Mouse (Mus musculus): Measurements from ENCODE around the gene Ypel3. TPM values are rescaled to one million over a fixed set of nuclear protein-coding genes. Genes with fewer than 3 reads are reported as not detected.

Ypel3 gene
- polyA plus RNA-seq, 1 experiment from 2014 or later = 77.3 TPM

DNA sequence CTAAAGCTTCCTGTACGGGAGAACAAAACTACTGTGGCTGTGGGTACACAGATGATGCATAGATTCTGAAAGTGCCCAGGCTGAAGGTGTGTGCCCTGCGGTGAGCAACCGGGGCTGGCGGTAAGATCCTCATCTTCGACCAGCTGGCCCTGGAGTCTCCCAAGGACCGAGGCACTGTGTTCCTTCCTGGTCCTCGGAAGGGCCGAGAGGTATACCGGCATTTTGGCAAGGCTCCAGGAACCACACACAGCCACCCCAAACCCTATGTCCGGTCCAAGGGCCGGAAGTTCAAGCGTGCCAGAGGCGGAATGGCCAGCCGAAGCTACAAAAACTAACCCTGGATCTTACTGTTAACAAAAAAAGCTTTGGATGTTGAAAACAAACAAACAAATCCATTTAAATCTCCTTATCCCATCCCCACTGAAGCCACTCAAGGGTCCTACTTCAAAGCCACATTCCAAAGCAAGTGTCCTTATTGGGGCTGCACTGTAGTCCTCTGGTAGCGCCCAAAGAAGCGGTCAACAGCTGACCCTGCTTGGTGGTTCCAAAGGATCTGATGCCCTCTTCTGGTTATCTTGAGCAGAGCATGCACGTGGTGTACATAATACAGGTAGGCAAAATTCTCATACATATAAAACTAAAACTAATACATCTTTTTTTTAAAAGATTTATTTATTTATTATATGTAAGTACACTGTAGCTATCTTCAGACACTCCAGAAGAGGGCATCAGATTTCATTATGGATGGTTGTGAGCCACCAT lies 27.0 kb upstream of the Ypel3 start:
- Histone ChIP-seq H3K9ac (no peak overlapping the region), H3K4me2 (no peak overlapping the region), H3K4me3 (replicated peaks) (no peak overlapping the region), H3K27ac (no peak overlapping the region), H3K9me3 (replicated peaks) (no peaks in the 10 kb centered on the region), H3K36me3 (no peaks in the 10 kb centered on the region), H3K4me1 (replicated peaks) (peaks cover 21% of the 10 kb centered on the region), H3K27me3 (no peaks in the 10 kb centered on the region)
- no peak for DNase-seq
- 86% methylated on average over 17 of the region's 17 CpGs for WGBS (ENCODE audit: insufficient replicate concordance)
- ATAC-seq (ENCODE audit: low read depth) = no peak

DNA sequence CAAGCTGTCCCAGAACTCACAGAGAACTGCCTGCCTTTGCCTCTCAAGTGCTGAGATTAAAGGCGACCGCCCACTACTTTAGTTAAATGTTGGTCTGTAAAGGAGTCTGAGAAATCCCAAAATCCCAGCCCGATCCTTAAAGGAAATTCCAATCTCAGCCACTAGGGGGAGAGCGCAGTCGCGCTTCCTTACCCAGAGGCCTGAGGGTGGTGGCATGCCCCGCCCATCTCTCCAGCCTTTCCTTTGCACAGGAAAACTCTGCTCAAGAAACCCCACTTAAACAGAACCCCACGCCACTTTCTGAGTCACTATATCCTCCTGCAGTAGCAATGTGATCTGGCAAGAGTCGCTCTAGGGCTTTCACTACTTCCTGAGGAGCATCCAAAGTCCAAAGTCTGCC lies 21.9 kb upstream of the Ypel3 start:
- H3K4me2 ChIP-seq = peak overlapping the region; percentile 24
- no peak overlapping the region for H3K27ac ChIP-seq
- no peaks in the 10 kb centered on the region for H3K36me3 ChIP-seq
- 2% methylated on average over 9 of the region's 9 CpGs for WGBS (ENCODE audit: insufficient replicate concordance)
- no peaks in the 10 kb centered on the region for H3K9me3 ChIP-seq (replicated peaks)
- peak; percentile 69 for DNase-seq
- H3K4me3 ChIP-seq (replicated peaks) = no peak overlapping the region
- H3K27me3 ChIP-seq = no peaks in the 10 kb centered on the region
- peaks cover 13% of the 10 kb centered on the region for H3K4me1 ChIP-seq (replicated peaks)
- ATAC-seq (ENCODE audit: low read depth) = peak; percentile 47
- H3K9ac ChIP-seq = peak overlapping the region; percentile 1; the same call in 1 of the 2 replicates

DNA sequence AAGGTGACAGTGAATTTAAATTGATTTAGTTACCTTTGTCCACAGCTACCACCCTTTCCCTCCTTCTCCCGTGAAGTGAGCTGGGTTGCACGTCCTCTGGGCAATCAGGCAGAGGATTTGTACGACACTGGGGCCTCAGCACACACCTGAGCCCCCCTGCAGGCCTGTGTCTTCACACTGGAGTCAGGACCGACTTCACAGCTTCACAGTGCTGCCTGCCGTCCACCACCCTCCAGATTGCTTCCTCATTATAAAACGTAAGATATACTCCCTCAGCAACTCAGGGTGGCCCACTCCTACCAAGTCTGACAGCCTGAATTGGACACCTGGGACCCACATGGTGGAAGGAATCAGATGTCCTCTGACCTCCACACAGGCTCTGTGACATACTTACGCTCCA lies 18.2 kb upstream of the Ypel3 start:
- WGBS (ENCODE audit: insufficient replicate concordance) = 61% methylated on average over 7 of the region's 7 CpGs
- Histone ChIP-seq H3K9ac (peak overlapping the region; percentile 26), H3K9me3 (replicated peaks) (no peaks in the 10 kb centered on the region), H3K4me3 (replicated peaks) (no peak overlapping the region), H3K4me1 (replicated peaks) (peaks cover 49% of the 10 kb centered on the region), H3K27ac (no peak overlapping the region; the same call in 1 of the 2 replicates), H3K36me3 (peaks cover 6% of the 10 kb centered on the region), H3K4me2 (no peak overlapping the region), H3K27me3 (no peaks in the 10 kb centered on the region)
- ATAC-seq (ENCODE audit: low read depth) (no peak), DNase-seq (no peak)

DNA sequence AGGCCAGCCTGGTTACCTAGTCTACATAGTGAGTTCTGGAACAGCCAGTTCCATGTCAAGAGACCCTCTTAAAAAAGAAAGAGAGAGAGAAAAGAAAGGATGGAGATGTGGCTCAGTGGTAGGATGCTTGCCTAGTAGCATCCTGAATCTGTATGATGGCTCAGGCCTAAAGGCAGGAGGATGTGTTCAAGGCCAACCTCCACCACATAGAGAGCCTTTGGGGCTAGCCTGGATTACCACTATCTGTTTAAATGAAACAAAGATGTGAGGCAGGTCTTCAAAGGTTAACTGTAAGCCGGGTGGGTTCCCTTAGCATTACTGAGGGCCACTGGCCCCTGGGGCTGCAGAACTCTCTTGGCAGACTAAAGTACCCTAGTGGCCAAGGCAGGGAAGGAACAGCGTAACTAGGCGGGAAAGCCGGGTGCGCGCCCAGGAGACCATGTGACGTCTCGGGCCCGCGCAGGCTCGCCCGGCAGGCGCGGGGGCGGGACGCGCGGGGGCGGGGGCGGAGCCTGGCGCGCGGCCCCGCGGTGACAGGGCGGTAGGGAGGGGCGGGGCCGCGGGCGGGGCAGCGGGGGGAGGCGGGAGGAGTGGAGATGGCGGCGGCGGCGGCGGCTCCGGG lies 17.6 kb upstream of the Ypel3 start, which contains the start of gene Mapk3:
TSS of gene Mapk3 (plus strand) at position 552 of the 622 bp plus-strand sequence.
- peak; percentile 75 for ATAC-seq (ENCODE audit: low read depth)
- Histone ChIP-seq H3K36me3 (peaks cover 12% of the 10 kb centered on the region), H3K4me1 (replicated peaks) (peaks cover 49% of the 10 kb centered on the region), H3K4me2 (peak within 1 kb of the TSS; percentile 99), H3K9me3 (replicated peaks) (no peaks in the 10 kb centered on the region), H3K4me3 (replicated peaks) (peak within 1 kb of the TSS; percentile 84), H3K27ac (peak within 1 kb of the TSS; percentile 86), H3K27me3 (no peaks in the 10 kb centered on the region), H3K9ac (peak within 1 kb of the TSS; percentile 90)
- 1% methylated on average over 31 of the region's 38 CpGs for WGBS (ENCODE audit: insufficient replicate concordance)
- DNase-seq = peak; percentile 86

DNA sequence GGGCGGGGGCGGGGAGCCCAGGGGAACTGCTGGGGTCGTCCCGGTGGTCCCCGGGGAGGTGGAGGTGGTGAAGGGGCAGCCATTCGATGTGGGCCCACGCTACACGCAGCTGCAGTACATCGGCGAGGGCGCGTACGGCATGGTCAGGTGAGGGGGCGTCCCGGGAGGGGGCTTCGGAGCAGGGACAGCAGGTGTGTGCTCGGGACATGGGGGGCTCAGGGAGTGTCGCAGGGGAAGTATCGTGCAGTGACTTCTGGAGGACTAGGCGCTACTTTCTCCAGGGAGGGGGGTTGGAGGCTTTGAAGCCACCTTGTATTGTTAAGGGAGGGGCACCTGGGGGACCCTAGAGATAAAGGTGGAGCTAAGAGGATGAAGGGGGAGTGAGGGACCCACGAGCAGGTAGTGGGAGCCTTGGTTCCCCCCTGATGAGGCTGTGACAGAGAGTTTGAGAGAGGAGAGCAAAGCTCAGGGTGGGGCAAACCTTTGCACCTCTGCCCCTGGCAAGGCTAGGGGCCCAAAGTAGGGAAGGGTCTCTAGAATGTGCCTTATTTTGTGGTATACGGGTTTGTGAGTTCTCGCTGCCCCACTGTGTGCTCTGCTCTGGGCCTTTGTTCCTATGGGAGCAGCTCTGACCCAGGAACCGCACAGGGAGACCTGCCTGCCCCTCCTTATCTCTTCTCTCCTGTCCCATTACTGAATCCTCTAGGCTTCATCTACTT lies 16.9 kb upstream of the Ypel3 start:
- DNase-seq = no peak
- peak overlapping the region; percentile 90 for H3K9ac ChIP-seq
- peak; percentile 26 for ATAC-seq (ENCODE audit: low read depth)
- H3K4me3 ChIP-seq (replicated peaks) = peak overlapping the region; percentile 84
- under 1% methylated on average over 23 of the region's 24 CpGs for WGBS (ENCODE audit: insufficient replicate concordance)
- H3K9me3 ChIP-seq (replicated peaks) = no peaks in the 10 kb centered on the region
- H3K4me1 ChIP-seq (replicated peaks) = peaks cover 54% of the 10 kb centered on the region
- peaks cover 19% of the 10 kb centered on the region for H3K36me3 ChIP-seq
- peak overlapping the region; percentile 86 for H3K27ac ChIP-seq
- H3K27me3 ChIP-seq = no peaks in the 10 kb centered on the region
- peak overlapping the region; percentile 99 for H3K4me2 ChIP-seq

DNA sequence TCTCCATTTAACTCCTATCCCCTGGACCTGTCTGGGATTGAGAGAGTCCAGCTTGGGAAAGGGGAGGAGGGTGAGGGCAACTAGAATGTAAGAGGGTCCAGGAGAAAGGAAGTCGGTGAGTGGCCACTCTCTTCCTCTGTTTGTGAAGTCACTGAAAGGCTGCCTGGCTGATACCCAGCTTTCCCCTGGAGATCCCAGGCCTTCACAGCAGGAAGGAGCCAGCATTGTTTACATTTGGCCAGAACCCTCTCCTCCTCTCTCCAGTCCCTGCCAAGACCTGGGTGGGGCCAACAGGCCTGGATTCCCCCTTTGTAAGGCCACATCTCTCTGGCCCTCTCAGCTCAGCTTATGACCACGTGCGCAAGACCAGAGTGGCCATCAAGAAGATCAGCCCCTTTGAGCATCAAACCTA lies 16.4 kb upstream of the Ypel3 start:
- no peak for ATAC-seq (ENCODE audit: low read depth)
- Histone ChIP-seq H3K9ac (peak overlapping the region; percentile 90), H3K9me3 (replicated peaks) (no peaks in the 10 kb centered on the region), H3K4me1 (replicated peaks) (peaks cover 54% of the 10 kb centered on the region), H3K36me3 (peaks cover 25% of the 10 kb centered on the region), H3K4me2 (peak overlapping the region; percentile 99), H3K27me3 (no peaks in the 10 kb centered on the region), H3K4me3 (replicated peaks) (peak overlapping the region; percentile 84), H3K27ac (peak overlapping the region; percentile 86)
- DNase-seq = no peak
- 46% methylated on average over 3 of the region's 3 CpGs for WGBS (ENCODE audit: insufficient replicate concordance)

DNA sequence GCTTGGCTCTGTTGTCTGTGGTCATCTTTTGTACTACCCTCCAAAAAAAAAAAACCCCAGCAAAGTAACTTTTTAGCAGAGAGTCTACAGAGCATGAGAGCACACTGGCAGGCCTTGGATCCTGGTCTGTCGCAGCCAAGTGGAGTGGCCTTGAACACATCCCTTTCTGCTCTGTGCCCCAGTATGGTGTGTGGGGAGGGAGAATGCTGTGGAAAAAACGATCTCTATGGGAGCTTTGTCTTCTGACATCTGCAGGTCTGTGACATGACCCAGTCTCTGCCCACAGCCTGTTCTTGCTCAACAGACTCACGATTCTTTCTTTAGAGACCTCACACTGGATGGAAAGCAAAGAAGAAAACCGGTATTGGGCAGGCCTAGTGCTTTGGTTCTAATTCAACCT lies 15.8 kb upstream of the Ypel3 start:
- DNase-seq (no peak), ATAC-seq (ENCODE audit: low read depth) (no peak)
- Histone ChIP-seq H3K4me1 (replicated peaks) (peaks cover 60% of the 10 kb centered on the region), H3K4me2 (peak overlapping the region; percentile 99), H3K9me3 (replicated peaks) (no peaks in the 10 kb centered on the region), H3K9ac (0 out of 2 replicates have a peak overlapping the region, but pooled peaks have one; percentile 90), H3K4me3 (replicated peaks) (no peak overlapping the region), H3K27me3 (no peaks in the 10 kb centered on the region), H3K27ac (peak overlapping the region; percentile 86; the same call in 1 of the 2 replicates), H3K36me3 (peaks cover 30% of the 10 kb centered on the region)
- WGBS (ENCODE audit: insufficient replicate concordance) = 46% methylated on average over 4 of the region's 4 CpGs

DNA sequence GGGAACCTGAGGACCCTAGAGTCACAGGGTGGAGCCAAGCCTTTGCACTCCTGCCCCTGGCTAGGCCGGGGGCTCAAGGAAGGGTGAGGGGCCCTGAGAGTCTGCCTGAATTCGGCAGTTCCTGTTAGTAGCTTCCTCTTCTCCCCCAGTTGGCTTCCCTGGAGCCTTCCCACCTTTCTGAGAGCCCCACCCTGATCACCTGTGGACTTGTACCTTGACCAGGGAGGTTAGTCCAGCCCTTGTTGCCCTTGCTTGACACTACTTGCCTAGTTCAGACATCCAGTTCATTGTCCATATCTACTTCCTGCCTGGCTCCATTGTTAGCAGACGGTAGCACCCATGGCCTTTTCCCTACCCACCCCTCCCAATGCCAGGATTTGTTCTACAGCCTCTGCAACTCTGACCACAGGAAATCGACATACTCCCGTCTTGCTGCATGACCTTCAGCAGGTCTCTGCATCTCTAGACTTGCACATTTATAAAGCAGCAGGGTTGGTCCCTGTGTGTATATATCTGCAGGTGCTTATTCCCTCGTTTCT lies 15.2 kb upstream of the Ypel3 start:
- no peak overlapping the region for H3K27ac ChIP-seq
- peaks cover 36% of the 10 kb centered on the region for H3K36me3 ChIP-seq
- no peak overlapping the region for H3K4me3 ChIP-seq (replicated peaks)
- ATAC-seq (ENCODE audit: low read depth) = no peak
- no peak for DNase-seq
- H3K9ac ChIP-seq = no peak overlapping the region
- H3K4me2 ChIP-seq = peak overlapping the region; percentile 99; the same call in 1 of the 2 replicates
- H3K27me3 ChIP-seq = no peaks in the 10 kb centered on the region
- WGBS (ENCODE audit: insufficient replicate concordance) = 33% methylated on average over 6 of the region's 6 CpGs
- H3K4me1 ChIP-seq (replicated peaks) = peaks cover 66% of the 10 kb centered on the region
- no peaks in the 10 kb centered on the region for H3K9me3 ChIP-seq (replicated peaks)

DNA sequence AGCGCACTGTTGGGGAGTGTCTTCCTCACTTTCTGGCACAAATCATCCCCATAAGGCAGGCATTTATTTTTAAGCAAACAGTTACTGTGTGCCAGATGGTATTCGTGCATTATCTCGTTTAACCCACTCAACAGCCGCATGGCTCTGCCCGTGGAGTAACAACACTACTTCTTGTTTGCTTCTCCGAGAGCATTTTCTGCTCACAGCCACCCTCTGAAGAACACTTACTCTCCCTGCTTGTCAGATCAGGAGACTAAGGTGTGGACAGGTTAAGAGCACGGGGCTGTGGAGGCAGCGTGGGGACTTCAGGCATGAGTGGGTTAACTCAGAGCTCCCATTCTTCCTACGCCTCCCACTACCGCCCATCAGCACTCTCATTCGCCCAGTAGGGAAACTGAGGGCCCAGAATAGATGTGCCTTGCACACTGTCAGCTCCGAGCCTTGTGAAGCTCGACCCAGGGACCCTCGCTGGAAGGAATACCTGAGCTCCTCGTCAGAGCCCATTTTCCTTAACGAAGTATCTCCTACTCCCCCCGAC lies 14.2 kb upstream of the Ypel3 start:
- Histone ChIP-seq H3K4me2 (no peak overlapping the region), H3K4me1 (replicated peaks) (peaks cover 66% of the 10 kb centered on the region), H3K27ac (0 out of 2 replicates have a peak overlapping the region, but pooled peaks have one; percentile 12), H3K4me3 (replicated peaks) (no peak overlapping the region), H3K27me3 (no peaks in the 10 kb centered on the region), H3K9ac (peak overlapping the region; percentile 9; the same call in 1 of the 2 replicates), H3K36me3 (peaks cover 43% of the 10 kb centered on the region), H3K9me3 (replicated peaks) (no peaks in the 10 kb centered on the region)
- ATAC-seq (ENCODE audit: low read depth) (no peak), DNase-seq (no peak)
- 51% methylated on average over 17 of the region's 17 CpGs for WGBS (ENCODE audit: insufficient replicate concordance)

DNA sequence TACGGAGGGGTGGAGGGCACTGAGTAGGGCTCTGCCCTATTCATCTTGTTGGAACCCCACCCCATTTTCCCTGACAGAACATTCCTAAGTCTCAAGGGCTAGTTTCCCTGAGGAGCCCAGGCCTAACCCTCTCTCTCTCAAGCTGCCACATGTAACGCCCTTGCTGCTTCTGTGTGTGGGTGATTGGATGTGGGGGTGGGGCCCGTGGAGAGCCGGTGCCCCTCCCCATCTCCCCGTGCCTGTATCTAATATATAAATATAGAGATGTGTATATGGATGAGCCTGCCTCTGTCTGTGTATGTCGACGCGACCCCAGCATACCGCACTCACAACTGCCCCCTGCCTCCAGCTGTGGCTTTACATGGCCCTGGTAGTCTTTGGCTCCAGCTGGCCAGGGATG lies 11.2 kb upstream of the Ypel3 start:
- Histone ChIP-seq H3K27me3 (no peaks in the 10 kb centered on the region), H3K9me3 (replicated peaks) (no peaks in the 10 kb centered on the region), H3K36me3 (peaks cover 52% of the 10 kb centered on the region), H3K4me3 (replicated peaks) (no peak overlapping the region), H3K4me1 (replicated peaks) (peaks cover 51% of the 10 kb centered on the region), H3K27ac (no peak overlapping the region), H3K9ac (peak overlapping the region; percentile 15; the same call in 1 of the 2 replicates), H3K4me2 (no peak overlapping the region)
- WGBS (ENCODE audit: insufficient replicate concordance) = 58% methylated on average over 9 of the region's 9 CpGs
- ATAC-seq (ENCODE audit: low read depth) (0 out of 2 replicates have a peak, but pooled peaks have one; percentile 22), DNase-seq (no peak)

Measured in liver, embryonic 13.5 days (tissue).